Mouse (Mus musculus) cerebellum, adult 9-10 months (tissue): Measurements from ENCODE around the gene Npepl1.

Source experiments
- DNase-seq: peaks from one replicate; pipeline ENCODE4 v3.0.0; 2022

The Npepl1 gene

GRCm38 (mm10) chr2:174110783-174111549 is 817 bp downstream of the Npepl1 start:
- peak; percentile 53 for DNase-seq

- no peak for DNase-seq
Measured at GRCm38 (mm10) chr2:174112931-174113330, 2.8 kb downstream of the Npepl1 start.

- DNase-seq: no peak
Measured at GRCm38 (mm10) chr2:174114148-174114864, 4.2 kb downstream of the Npepl1 start.

- DNase-seq: no peak
Measured at GRCm38 (mm10) chr2:174116929-174117328, 6.8 kb downstream of the Npepl1 start.

- DNase-seq: no peak
Measured at GRCm38 (mm10) chr2:174118141-174118540, 8.0 kb downstream of the Npepl1 start.

GRCm38 (mm10) chr2:174119259-174119658 is 9.1 kb downstream of the Npepl1 start:
- DNase-seq: no peak

- no peak for DNase-seq
Measured at GRCm38 (mm10) chr2:174120631-174121030, 10.5 kb downstream of the Npepl1 start.

GRCm38 (mm10) chr2:174121411-174121947 is 11.3 kb downstream of the Npepl1 start:
- no peak for DNase-seq

- no peak for DNase-seq
Measured at GRCm38 (mm10) chr2:174122331-174122730, 12.2 kb downstream of the Npepl1 start.

GRCm38 (mm10) chr2:174123731-174124130 is 13.6 kb downstream of the Npepl1 start:
- DNase-seq: no peak

- no peak for DNase-seq
Measured at GRCm38 (mm10) chr2:174126522-174127375, 16.6 kb downstream of the Npepl1 start.

- no peak for DNase-seq
Measured at GRCm38 (mm10) chr2:174127376-174127713, 17.2 kb downstream of the Npepl1 start.

- DNase-seq: no peak
Measured at GRCm38 (mm10) chr2:174128926-174129325, 18.8 kb downstream of the Npepl1 start.

- no peak for DNase-seq
Measured at GRCm38 (mm10) chr2:174130468-174131097, 20.4 kb downstream of the Npepl1 start.

GRCm38 (mm10) chr2:174132413-174132969 is 22.3 kb downstream of the Npepl1 start:
- no peak for DNase-seq

GRCm38 (mm10) chr2:174159035-174159434 is 48.9 kb downstream of the Npepl1 start:
- no peak for DNase-seq

- DNase-seq: no peak
Measured at GRCm38 (mm10) chr2:174160461-174160860, 50.3 kb downstream of the Npepl1 start.
